Mouse (Mus musculus) liver, adult 2 months (tissue): ENCODE measurements around the gene Pex7. TPM values are rescaled to one million over a fixed set of nuclear protein-coding genes. Genes with fewer than 3 reads are reported as not detected.

Source experiments
- DNase-seq: peaks from one replicate; pipeline ENCODE4 v3.0.0-alpha.2; 2011; ENCODE audit warnings: low read depth, low spot score; ENCODE audit errors: extremely low read depth
- H3K27ac ChIP-seq: fragments of 200-500 bp; replicated peaks from 2 replicates; pipeline ENCODE4 v1.5.1; 2012; ENCODE audit warnings: low read depth, mild to moderate bottlenecking, control low read depth, inconsistent platforms, low read length; ENCODE audit not compliant: insufficient read depth
- H3K27me3 ChIP-seq: fragments of 200-500 bp; 2 replicates; pipeline ENCODE4 v1.6.1; 2012; ENCODE audit warnings: mild to moderate bottlenecking, moderate library complexity, low read length, inconsistent platforms; ENCODE audit not compliant: control insufficient read depth, insufficient read depth
- H3K36me3 ChIP-seq: fragments of 200-500 bp; 2 replicates; pipeline ENCODE4 v1.6.1; 2012; ENCODE audit warnings: low read length, inconsistent platforms; ENCODE audit not compliant: control insufficient read depth, insufficient read depth
- H3K4me1 ChIP-seq: fragments of 200-500 bp; 2 replicates; pipeline ENCODE4 v1.6.1; 2011; ENCODE audit warnings: low read length; ENCODE audit not compliant: control insufficient read depth, insufficient read depth
- H3K4me3 ChIP-seq: fragments of 200-500 bp; 2 replicates; pipeline ENCODE4 v1.5.1; 2011; ENCODE audit warnings: low read depth, mild to moderate bottlenecking, control low read depth, low read length, moderate library complexity; ENCODE audit not compliant: insufficient read depth
- H3K79me2 ChIP-seq: fragments of 200-500 bp; 2 replicates; pipeline ENCODE4 v1.6.1; 2012; ENCODE audit warnings: inconsistent platforms, mild to moderate bottlenecking, low read length, moderate library complexity; ENCODE audit not compliant: control insufficient read depth, insufficient read depth
- H3K9ac ChIP-seq: fragments of 200-500 bp; 2 replicates; pipeline ENCODE4 v1.6.1; 2012; ENCODE audit warnings: low read depth, mild to moderate bottlenecking, control low read depth, inconsistent platforms, low read length
- CTCF ChIP-seq: fragments of 200-500 bp; IDR thresholded peaks from 2 replicates; pipeline ENCODE4 v1.5.1; 2011; ENCODE audit warnings: low read depth, low read length, control low read depth
- POLR2A ChIP-seq: fragments of 200-500 bp; IDR thresholded peaks from 2 replicates; pipeline ENCODE4 v1.6.1; 2011; ENCODE audit warnings: low read length, control low read depth; ENCODE audit not compliant: insufficient read depth; ENCODE audit errors: extremely low read depth
- whole genome bisulfite sequencing: fragments of 180-500 bp; shearing (Covaris S2); methylation state at CpG from one replicate; pipeline ENCODE4 v1.1.7; 2018; 5-methylcytosine and 5-hydroxymethylcytosine counted together
- polyA plus RNA-seq: library from polyadenylated mRNA; depleted of rRNA; stranded (reverse); fragments of >200 nt; gene quantifications from 2 replicates; pipeline ENCODE4 v1.2.3, GENCODE M21; 2012
- total RNA-seq: library from RNA; depleted of rRNA; stranded (reverse); fragments of >200 nt; gene quantifications from 2 replicates; pipeline ENCODE4 v1.2.3, GENCODE M21; 2014

Pex7 gene
- total and polyA plus RNA-seq, 2 experiments = 114 to 118 TPM

GRCm38 (mm10) chr10:19900191-19900590 lies 7.3 kb downstream of the Pex7 start:
- Histone ChIP-seq H3K9ac (no peak overlapping the region), H3K27me3 (no peaks in the 10 kb centered on the region), H3K79me2 (no peaks in the 10 kb centered on the region; the same call in 1 of the 2 replicates), H3K4me3 (no peak overlapping the region), H3K4me1 (peaks cover 11% of the 10 kb centered on the region), H3K36me3 (peaks cover 10% of the 10 kb centered on the region), H3K27ac (no peak overlapping the region)
- no peak for TF ChIP-seq POLR2A
- no peak for TF ChIP-seq CTCF
- WGBS = 23% methylated on average over 2 of the region's 2 CpGs
- DNase-seq = peak; percentile 78

DNA sequence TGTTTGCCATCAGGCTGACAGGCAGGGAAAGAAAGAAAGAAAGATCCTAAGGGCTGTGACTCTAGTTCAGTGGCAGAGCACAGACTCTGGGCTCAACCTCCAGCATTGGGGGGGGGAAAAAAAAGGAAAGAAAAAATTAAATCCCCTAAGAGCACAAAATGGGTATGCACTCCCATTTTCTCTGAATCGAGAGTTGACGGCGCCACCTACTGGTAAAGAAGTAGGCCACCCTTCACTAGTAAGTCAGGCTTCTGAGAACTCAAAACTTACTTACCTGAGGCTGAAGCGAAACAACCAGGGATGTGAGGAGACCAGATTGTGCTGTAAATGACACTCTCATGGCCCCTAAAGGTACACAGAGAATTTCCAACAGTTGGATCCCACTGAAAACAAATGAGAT lies 13.5 kb downstream of the Pex7 start:
- no peak overlapping the region for H3K27ac ChIP-seq
- 18% methylated on average over 4 of the region's 4 CpGs for WGBS

DNA sequence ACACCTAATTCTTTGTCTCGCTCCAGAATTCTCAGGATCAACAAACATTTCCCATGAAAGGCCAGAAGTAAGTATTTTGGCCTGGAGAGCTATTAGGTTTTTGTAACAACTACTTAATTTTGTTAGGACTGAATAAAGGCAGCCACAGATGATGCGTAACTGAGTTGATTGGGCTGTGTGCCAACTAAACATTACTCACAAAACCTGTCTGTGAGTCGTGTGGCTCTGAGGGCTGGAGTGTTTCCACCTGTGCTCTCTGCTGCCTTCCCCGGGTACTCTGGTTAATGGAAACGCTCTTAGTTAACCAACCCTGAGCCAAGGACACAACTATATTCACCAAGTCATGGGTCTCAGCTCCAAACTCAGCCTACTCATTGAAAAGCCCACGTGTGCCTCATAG lies 14.3 kb downstream of the Pex7 start:
- 79% methylated on average over 6 of the region's 6 CpGs for WGBS
- H3K9ac ChIP-seq = no peak overlapping the region
- H3K4me1 ChIP-seq = no peaks in the 10 kb centered on the region
- no peak for DNase-seq
- H3K27me3 ChIP-seq = no peaks in the 10 kb centered on the region
- TF ChIP-seq CTCF = no peak
- no peak for TF ChIP-seq POLR2A
- no peak overlapping the region for H3K4me3 ChIP-seq
- H3K79me2 ChIP-seq = no peaks in the 10 kb centered on the region; the same call in 1 of the 2 replicates
- no peak overlapping the region for H3K27ac ChIP-seq
- H3K36me3 ChIP-seq = peaks cover 22% of the 10 kb centered on the region

More for the DNA sequence above, 13.5 kb downstream of the Pex7 start:
- H3K27me3 ChIP-seq = no peaks in the 10 kb centered on the region
- peaks cover 22% of the 10 kb centered on the region for H3K36me3 ChIP-seq
- DNase-seq = peak; percentile 38
- no peak overlapping the region for H3K9ac ChIP-seq
- H3K4me3 ChIP-seq = no peak overlapping the region
- TF ChIP-seq POLR2A = no peak
- 0 out of 2 replicates have a peak, but pooled peaks have one; percentile 4 for TF ChIP-seq CTCF
- no peaks in the 10 kb centered on the region; the same call in 1 of the 2 replicates for H3K79me2 ChIP-seq
- no peaks in the 10 kb centered on the region for H3K4me1 ChIP-seq

GRCm38 (mm10) chr10:19891686-19892085 lies 15.8 kb downstream of the Pex7 start:
- WGBS = 85% methylated on average over 3 of the region's 3 CpGs
- Histone ChIP-seq H3K4me3 (no peak overlapping the region), H3K27me3 (no peaks in the 10 kb centered on the region), H3K9ac (no peak overlapping the region), H3K36me3 (peaks cover 23% of the 10 kb centered on the region), H3K4me1 (no peaks in the 10 kb centered on the region), H3K79me2 (no peaks in the 10 kb centered on the region; the same call in 1 of the 2 replicates), H3K27ac (no peak overlapping the region)
- no peak for DNase-seq
- TF ChIP-seq POLR2A = no peak
- TF ChIP-seq CTCF = no peak

DNA sequence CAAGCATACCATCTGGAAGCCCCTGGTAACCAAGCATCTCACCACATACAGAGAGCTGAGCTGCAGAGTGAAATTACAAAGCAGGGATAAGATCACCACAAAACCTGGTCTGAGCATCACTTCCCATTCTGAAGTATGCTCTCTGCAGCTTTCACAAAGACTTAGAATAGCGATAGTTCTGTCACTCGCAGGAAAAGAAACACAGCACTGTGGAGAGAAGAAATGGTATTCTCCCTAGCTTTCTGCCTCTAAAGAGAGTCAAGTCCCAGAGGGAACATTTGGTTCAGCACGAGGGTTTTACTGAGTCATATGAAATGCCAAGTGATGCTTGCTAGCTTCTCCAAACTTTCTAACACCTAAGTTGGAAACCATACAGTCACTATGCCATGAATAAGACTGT lies 17.6 kb downstream of the Pex7 start:
- TF ChIP-seq CTCF (no peak), POLR2A (no peak)
- WGBS = 94% methylated on average over 3 of the region's 3 CpGs

GRCm38 (mm10) chr10:19886249-19886648 lies 21.2 kb downstream of the Pex7 start:
- Histone ChIP-seq H3K4me3 (no peak overlapping the region), H3K9ac (no peak overlapping the region), H3K27me3 (no peaks in the 10 kb centered on the region), H3K79me2 (no peaks in the 10 kb centered on the region), H3K36me3 (peaks cover 21% of the 10 kb centered on the region; the same call in 1 of the 2 replicates), H3K27ac (no peak overlapping the region), H3K4me1 (no peaks in the 10 kb centered on the region)
- WGBS = 82% methylated on average over 3 of the region's 3 CpGs
- DNase-seq = no peak
- TF ChIP-seq POLR2A = no peak
- no peak for TF ChIP-seq CTCF

More for the DNA sequence above, 17.6 kb downstream of the Pex7 start:
- Histone ChIP-seq H3K4me3 (no peak overlapping the region), H3K27ac (no peak overlapping the region), H3K9ac (no peak overlapping the region), H3K27me3 (no peaks in the 10 kb centered on the region), H3K36me3 (peaks cover 26% of the 10 kb centered on the region), H3K4me1 (no peaks in the 10 kb centered on the region), H3K79me2 (no peaks in the 10 kb centered on the region; the same call in 1 of the 2 replicates)
- no peak for DNase-seq
